Mouse (Mus musculus) midbrain, embryonic 12.5 days (tissue): Measurements from ENCODE around the gene Dnajb1. TPM values are rescaled to one million over a fixed set of nuclear protein-coding genes. Genes with fewer than 3 reads are reported as not detected.
A peak's percentile ranks its signal among the peaks of the same experiment; 100 is the strongest.

Experiments used
- ATAC-seq: fragments of 200-750 bp; cut with Nextera tagmentation; 2 replicates; pipeline ENCODE4 v1.8.0; 2017; ENCODE audit warnings: low read depth, moderate TSS enrichment, moderate library complexity; ENCODE audit not compliant: low FRiP score
- H3K27ac ChIP-seq: fragments of 300-500 bp; sonication (generic); replicated peaks from 2 replicates; pipeline ENCODE4 v1.5.1; 2016; ENCODE audit warnings: mild to moderate bottlenecking
- H3K27me3 ChIP-seq: fragments of 300-500 bp; sonication (generic); 2 replicates; pipeline ENCODE4 v1.6.1; 2016; ENCODE audit warnings: mild to moderate bottlenecking
- H3K36me3 ChIP-seq: fragments of 300-500 bp; sonication (generic); 2 replicates; pipeline ENCODE4 v1.6.1; 2016
- H3K4me1 ChIP-seq: fragments of 300-500 bp; sonication (generic); 2 replicates; pipeline ENCODE4 v1.6.1; 2016
- H3K4me2 ChIP-seq: fragments of 300-500 bp; sonication (generic); replicated peaks from 2 replicates; pipeline ENCODE4 v1.6.1; 2016; ENCODE audit warnings: mild to moderate bottlenecking, moderate library complexity
- H3K4me3 ChIP-seq: fragments of 300-500 bp; sonication (generic); 2 replicates; pipeline ENCODE4 v1.5.1; 2016; ENCODE audit warnings: mild to moderate bottlenecking
- H3K9ac ChIP-seq: fragments of 300-500 bp; sonication (generic); replicated peaks from 2 replicates; pipeline ENCODE4 v1.6.1; 2016; ENCODE audit warnings: mild to moderate bottlenecking, moderate library complexity
- H3K9me3 ChIP-seq: fragments of 300-500 bp; sonication (generic); 2 replicates; pipeline ENCODE4 v1.6.1; 2016; ENCODE audit warnings: mild to moderate bottlenecking
- WGBS: fragments of 180-500 bp; shearing (Covaris S2); methylation state at CpG from one replicate; pipeline ENCODE4 v1.1.7; 2016; 5-methylcytosine and 5-hydroxymethylcytosine counted together
- polyA plus RNA-seq: library from polyadenylated mRNA; unstranded; fragments of >200 nt; fragmentation: Nextera tagmentation; extraction: Ambion mirVana; gene quantifications from 2 replicates; pipeline ENCODE4 v1.2.1, GENCODE M21; 2016

Gene Dnajb1
- polyA plus RNA-seq, 1 experiment from 2014 or later, result 66.4 TPM

DNA sequence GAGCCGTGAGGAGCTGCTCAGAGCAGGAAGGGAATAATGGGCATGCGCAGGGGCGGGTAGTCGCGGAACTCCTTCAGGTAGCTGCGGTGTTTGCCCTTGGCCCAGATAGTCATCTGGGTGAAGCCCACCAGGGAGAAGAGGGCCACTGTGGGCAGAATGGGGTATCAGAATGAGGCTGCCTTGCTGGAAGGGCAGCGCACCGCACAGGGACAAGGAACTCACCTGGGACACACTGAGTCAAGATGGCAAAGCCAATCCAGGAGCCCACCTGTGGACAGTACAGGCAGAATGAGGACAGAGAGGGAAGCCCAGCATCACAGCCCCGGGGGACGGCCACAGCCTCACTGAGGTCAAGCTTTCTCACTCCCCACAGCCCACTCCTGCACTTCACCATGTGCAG, 36.2 kb upstream of the Dnajb1 start:
- Histone ChIP-seq H3K4me1 (peaks cover 32% of the 10 kb centered on the region), H3K4me2 (no peak overlapping the region), H3K9me3 (no peaks in the 10 kb centered on the region), H3K4me3 (no peak overlapping the region), H3K27ac (no peak overlapping the region), H3K9ac (no peak overlapping the region), H3K36me3 (peaks cover 57% of the 10 kb centered on the region), H3K27me3 (no peaks in the 10 kb centered on the region)
- 91% methylated on average over 10 of the region's 10 CpGs for WGBS
- ATAC-seq, result no peak

DNA sequence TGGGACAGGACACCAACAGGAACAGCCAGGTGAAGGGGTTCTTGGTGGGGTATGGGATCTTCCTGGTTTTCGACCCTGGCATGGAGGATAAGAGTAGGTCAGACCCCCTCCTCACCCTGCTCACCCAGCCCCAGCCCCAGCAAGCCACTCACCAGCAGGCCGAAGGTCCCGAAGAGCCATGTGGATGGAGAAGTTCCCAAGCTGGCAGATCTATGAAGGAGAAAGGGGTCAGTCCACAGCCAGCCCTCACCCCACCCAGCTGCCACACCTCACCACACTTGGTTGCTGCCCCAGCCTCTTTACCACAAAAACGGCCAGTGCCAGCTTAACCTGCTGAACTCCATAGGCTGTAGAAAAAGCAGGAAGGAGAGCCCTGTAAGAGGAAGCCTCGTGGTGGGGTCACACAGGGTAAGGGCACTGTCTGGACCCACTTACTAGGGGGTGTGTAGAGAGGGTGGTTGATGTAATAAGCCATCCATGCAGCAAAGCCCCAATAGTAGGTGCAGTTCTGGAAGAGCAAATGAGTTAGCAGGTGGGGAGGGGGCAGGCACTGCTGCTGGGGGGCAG, 35.7 kb upstream of the Dnajb1 start:
- H3K9me3 ChIP-seq, result no peaks in the 10 kb centered on the region
- H3K4me3 ChIP-seq, result no peak overlapping the region
- H3K36me3 ChIP-seq, result peaks cover 57% of the 10 kb centered on the region
- H3K27ac ChIP-seq, result no peak overlapping the region
- H3K4me2 ChIP-seq, result no peak overlapping the region
- peaks cover 36% of the 10 kb centered on the region for H3K4me1 ChIP-seq
- 92% methylated on average over 5 of the region's 5 CpGs for WGBS
- no peaks in the 10 kb centered on the region for H3K27me3 ChIP-seq
- ATAC-seq, result no peak
- no peak overlapping the region for H3K9ac ChIP-seq

DNA sequence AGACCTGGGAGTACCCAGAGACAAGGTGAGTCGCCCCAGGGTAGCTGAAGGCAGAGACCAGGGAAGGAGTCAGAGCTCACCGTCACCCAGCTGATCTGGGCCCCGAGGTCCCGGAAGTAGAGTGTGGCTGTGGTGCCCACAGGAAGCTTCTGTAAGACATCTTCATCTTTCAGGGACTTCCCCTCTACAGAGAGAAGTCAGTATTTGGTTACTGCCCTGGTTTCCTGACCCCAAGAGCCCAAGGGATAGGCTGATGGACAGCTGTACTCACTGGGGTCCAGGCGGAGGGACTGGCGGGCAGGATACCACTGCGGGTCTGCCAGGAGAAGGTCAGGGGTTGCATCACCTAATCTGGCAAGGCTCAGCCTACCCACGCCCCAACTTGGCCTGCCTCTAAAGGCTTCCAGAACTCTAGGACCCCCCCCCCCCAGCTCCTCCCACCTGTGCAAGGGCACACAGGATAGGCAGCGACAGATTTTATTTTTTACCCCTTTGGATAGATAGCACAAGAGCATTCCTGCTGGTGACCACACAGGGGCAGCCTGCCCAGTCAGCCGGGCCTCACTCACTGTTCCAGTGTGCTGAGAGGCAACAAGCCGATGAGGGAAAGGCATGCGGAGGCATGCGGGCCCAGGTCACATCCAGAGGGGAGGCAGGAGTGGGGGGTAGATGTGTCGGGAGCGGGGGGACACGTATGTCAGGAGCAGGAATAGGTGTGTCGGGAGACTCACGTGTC, 34.7 kb upstream of the Dnajb1 start:
- 88% methylated on average over 18 of the region's 18 CpGs for WGBS
- H3K4me2 ChIP-seq, result no peak overlapping the region
- no peak overlapping the region for H3K27ac ChIP-seq
- peaks cover 57% of the 10 kb centered on the region for H3K36me3 ChIP-seq
- no peak overlapping the region for H3K4me3 ChIP-seq
- H3K4me1 ChIP-seq, result peaks cover 32% of the 10 kb centered on the region
- no peaks in the 10 kb centered on the region for H3K9me3 ChIP-seq
- ATAC-seq, result no peak
- H3K27me3 ChIP-seq, result no peaks in the 10 kb centered on the region
- no peak overlapping the region for H3K9ac ChIP-seq

DNA sequence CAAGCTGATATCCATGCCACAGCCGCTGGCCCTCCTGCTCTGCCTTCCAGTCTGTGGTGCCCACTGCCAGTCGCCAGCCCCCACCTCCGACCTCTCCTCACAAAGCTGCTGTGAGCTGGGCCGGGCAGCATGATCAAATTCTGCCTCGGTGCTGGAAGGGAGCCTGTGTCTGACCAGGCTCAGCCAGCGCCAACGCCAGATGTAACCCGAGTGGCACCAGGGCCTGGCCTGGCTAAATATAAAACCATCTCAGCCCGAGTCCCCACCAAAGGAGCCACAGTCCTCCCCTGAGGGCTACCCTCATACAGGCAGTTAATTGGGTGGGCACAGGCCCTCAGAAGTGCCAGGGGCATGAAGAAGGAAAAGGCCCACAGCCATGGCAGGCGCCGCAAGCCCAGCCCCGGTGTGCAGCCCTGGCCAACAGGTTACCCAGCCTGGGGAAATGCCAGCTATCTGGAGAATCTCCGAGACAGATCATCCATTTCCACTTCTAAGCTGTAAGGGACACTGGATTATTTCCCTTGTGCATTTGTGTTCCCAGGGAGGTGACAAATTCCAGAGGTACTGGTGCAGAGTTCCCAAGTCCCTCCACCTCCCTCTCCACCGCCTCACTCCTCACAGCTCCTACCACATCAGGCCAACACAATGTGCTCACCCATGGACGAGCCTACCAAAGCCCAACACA, 33.2 kb upstream of the Dnajb1 start:
- no peak for ATAC-seq
- H3K36me3 ChIP-seq, result peaks cover 50% of the 10 kb centered on the region
- no peak overlapping the region for H3K4me3 ChIP-seq
- no peak overlapping the region for H3K9ac ChIP-seq
- no peak overlapping the region for H3K27ac ChIP-seq
- H3K4me1 ChIP-seq, result peaks cover 40% of the 10 kb centered on the region
- no peaks in the 10 kb centered on the region for H3K27me3 ChIP-seq
- H3K9me3 ChIP-seq, result no peaks in the 10 kb centered on the region
- WGBS, result 91% methylated on average over 15 of the region's 15 CpGs
- no peak overlapping the region for H3K4me2 ChIP-seq

GRCm38 (mm10) chr8:83575561-83576515, 32.2 kb upstream of the Dnajb1 start:
- WGBS, result 79% methylated on average over 17 of the region's 17 CpGs
- H3K27me3 ChIP-seq, result no peaks in the 10 kb centered on the region
- H3K9ac ChIP-seq, result no peak overlapping the region
- no peak overlapping the region for H3K4me3 ChIP-seq
- H3K36me3 ChIP-seq, result peaks cover 40% of the 10 kb centered on the region
- H3K4me2 ChIP-seq, result no peak overlapping the region
- no peak for ATAC-seq
- no peaks in the 10 kb centered on the region for H3K9me3 ChIP-seq
- H3K27ac ChIP-seq, result no peak overlapping the region
- H3K4me1 ChIP-seq, result peaks cover 43% of the 10 kb centered on the region

DNA sequence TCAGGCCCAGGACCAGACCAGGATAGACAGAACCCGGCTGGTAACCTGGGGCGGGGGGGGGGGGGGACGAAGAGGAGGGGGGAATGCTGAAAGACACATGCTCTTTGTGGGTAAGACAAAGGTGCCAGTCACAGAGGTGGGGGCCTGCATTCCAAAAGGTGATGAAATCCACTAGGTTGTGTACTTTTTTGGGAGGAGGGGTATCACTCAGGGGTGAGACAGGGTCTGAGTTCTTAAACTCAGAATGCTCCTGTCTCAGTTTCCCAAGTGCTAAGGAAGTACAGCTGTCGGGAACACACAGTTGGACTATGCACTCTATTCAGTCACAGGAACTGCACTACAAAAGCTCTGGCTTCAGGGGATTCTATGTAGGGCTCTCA, 31.5 kb upstream of the Dnajb1 start:
- Histone ChIP-seq H3K4me2 (no peak overlapping the region), H3K27me3 (no peaks in the 10 kb centered on the region), H3K27ac (no peak overlapping the region), H3K9ac (no peak overlapping the region), H3K4me1 (peaks cover 43% of the 10 kb centered on the region), H3K36me3 (peaks cover 33% of the 10 kb centered on the region), H3K4me3 (no peak overlapping the region), H3K9me3 (no peaks in the 10 kb centered on the region)
- 76% methylated on average over 4 of the region's 4 CpGs for WGBS
- no peak for ATAC-seq

GRCm38 (mm10) chr8:83576921-83577320, 31.1 kb upstream of the Dnajb1 start:
- Histone ChIP-seq H3K9ac (no peak overlapping the region), H3K36me3 (peaks cover 29% of the 10 kb centered on the region), H3K27me3 (no peaks in the 10 kb centered on the region), H3K4me3 (no peak overlapping the region), H3K4me1 (peaks cover 43% of the 10 kb centered on the region), H3K27ac (no peak overlapping the region), H3K9me3 (no peaks in the 10 kb centered on the region), H3K4me2 (no peak overlapping the region)
- ATAC-seq, result no peak
- 80% methylated on average over 4 of the region's 4 CpGs for WGBS

DNA sequence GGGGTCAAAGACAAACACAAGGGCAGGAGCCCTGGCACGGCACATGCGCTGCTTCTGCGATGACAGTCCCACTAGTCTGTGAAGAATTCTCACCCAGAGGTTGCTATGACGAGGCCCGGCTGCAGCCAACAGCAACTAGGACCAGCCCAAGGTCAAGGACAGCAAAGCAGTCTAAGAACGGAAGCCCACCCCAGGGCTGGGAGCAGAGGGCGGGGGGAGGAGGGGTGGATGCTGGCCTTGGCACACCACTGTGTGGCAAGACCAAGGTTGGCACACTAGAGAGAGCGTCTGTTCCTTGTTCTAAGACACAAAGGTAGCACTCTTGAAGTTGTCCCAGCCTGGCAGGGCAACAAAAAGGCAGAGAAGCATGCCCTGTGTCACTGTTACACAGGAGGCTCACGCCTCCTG, 30.6 kb upstream of the Dnajb1 start:
- no peak for ATAC-seq
- no peaks in the 10 kb centered on the region for H3K9me3 ChIP-seq
- peaks cover 24% of the 10 kb centered on the region for H3K36me3 ChIP-seq
- no peak overlapping the region for H3K4me2 ChIP-seq
- no peak overlapping the region for H3K27ac ChIP-seq
- H3K27me3 ChIP-seq, result no peaks in the 10 kb centered on the region
- WGBS, result 58% methylated on average over 9 of the region's 9 CpGs
- H3K4me3 ChIP-seq, result no peak overlapping the region
- H3K9ac ChIP-seq, result no peak overlapping the region; the same call in 1 of the 2 replicates
- H3K4me1 ChIP-seq, result peaks cover 46% of the 10 kb centered on the region

GRCm38 (mm10) chr8:83578131-83579055, 29.6 kb upstream of the Dnajb1 start:
- H3K9ac ChIP-seq, result 0 out of 2 replicates have a peak overlapping the region, but pooled peaks have one; percentile 7
- no peaks in the 10 kb centered on the region for H3K27me3 ChIP-seq
- H3K27ac ChIP-seq, result peak overlapping the region; percentile 15
- no peaks in the 10 kb centered on the region for H3K9me3 ChIP-seq
- peaks cover 50% of the 10 kb centered on the region for H3K4me1 ChIP-seq
- WGBS, result 82% methylated on average over 17 of the region's 17 CpGs
- peaks cover 14% of the 10 kb centered on the region for H3K36me3 ChIP-seq
- ATAC-seq, result no peak
- H3K4me2 ChIP-seq, result no peak overlapping the region
- no peak overlapping the region for H3K4me3 ChIP-seq

GRCm38 (mm10) chr8:83579676-83580075, 28.3 kb upstream of the Dnajb1 start:
- H3K36me3 ChIP-seq, result peaks cover 9% of the 10 kb centered on the region; the same call in 1 of the 2 replicates
- no peaks in the 10 kb centered on the region for H3K27me3 ChIP-seq
- H3K9ac ChIP-seq, result no peak overlapping the region
- no peaks in the 10 kb centered on the region for H3K9me3 ChIP-seq
- no peak overlapping the region for H3K4me2 ChIP-seq
- H3K4me1 ChIP-seq, result peaks cover 56% of the 10 kb centered on the region
- H3K4me3 ChIP-seq, result no peak overlapping the region
- 89% methylated on average over 8 of the region's 8 CpGs for WGBS
- H3K27ac ChIP-seq, result no peak overlapping the region
- no peak for ATAC-seq

DNA sequence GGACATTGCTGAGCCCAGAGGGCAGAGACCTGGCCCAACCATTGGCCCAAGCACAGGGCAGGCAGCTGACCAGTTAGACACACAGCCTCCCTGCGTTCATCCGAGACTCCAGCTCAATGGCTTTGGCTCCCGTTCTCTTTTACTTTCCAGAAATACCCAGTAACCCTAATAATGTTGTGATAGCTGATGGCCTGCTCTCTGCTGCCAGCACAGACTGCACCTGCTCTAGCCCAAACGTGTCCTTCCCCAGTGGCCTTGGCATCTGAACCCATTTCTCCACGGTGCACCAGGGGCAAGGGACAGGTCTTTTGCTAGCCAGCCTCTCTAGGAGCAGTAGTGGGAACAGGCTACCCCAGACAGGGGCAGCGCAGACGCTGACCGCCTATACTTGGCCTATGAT, 27.2 kb upstream of the Dnajb1 start:
- no peak overlapping the region for H3K4me3 ChIP-seq
- H3K27ac ChIP-seq, result no peak overlapping the region
- ATAC-seq, result no peak
- no peaks in the 10 kb centered on the region for H3K27me3 ChIP-seq
- WGBS, result 92% methylated on average over 8 of the region's 8 CpGs
- H3K9ac ChIP-seq, result no peak overlapping the region
- H3K36me3 ChIP-seq, result peaks cover 10% of the 10 kb centered on the region; the same call in 1 of the 2 replicates
- no peaks in the 10 kb centered on the region for H3K9me3 ChIP-seq
- H3K4me1 ChIP-seq, result peaks cover 53% of the 10 kb centered on the region
- H3K4me2 ChIP-seq, result no peak overlapping the region
